20 mouse cellular contexts compared by ENCODE assay signal in genomic region chr6:77188628-77189027, GRCm38 (mm10). TPM values are rescaled to one million over a fixed set of nuclear protein-coding genes. Genes with fewer than 3 reads are reported as not detected.
"Had no signal": no experiment of that assay in that cellular context is flagged by ENCODE, and none has a peak within 500 bp of the region (broad histone marks: within the 10 kb centered on the region; RNA-seq: fewer than 3 reads in every experiment).

No protein-coding gene starts in this region.

- H3K36me3 ChIP-seq: limb, embryonic 12.5 days; liver, embryonic 13.5 days; lung, embryonic 15.5 days; neural tube, embryonic 12.5 days; stomach, embryonic 15.5 days had no signal

- H3K4me1 ChIP-seq: limb, embryonic 12.5 days; liver, embryonic 13.5 days; lung, embryonic 15.5 days; megakaryocyte, embryonic 14.5 days; neural tube, embryonic 12.5 days; stomach, embryonic 15.5 days had no signal

- ATAC-seq: liver, postnatal 0 days had no signal

- H3K4me3 ChIP-seq: limb, embryonic 12.5 days; liver, embryonic 13.5 days; lung, embryonic 15.5 days; megakaryocyte, embryonic 14.5 days; neural tube, embryonic 12.5 days; stomach, embryonic 15.5 days had no signal

- H3K9me3 ChIP-seq: limb, embryonic 12.5 days; liver, embryonic 13.5 days; lung, embryonic 15.5 days; megakaryocyte, embryonic 14.5 days; neural tube, embryonic 12.5 days; stomach, embryonic 15.5 days had no signal

- DNase-seq: kidney, adult 11 months; kidney, postnatal 36 days; layer of hippocampus, adult 9-11 months; liver; liver, embryonic 13.5 days; liver, postnatal 0 days; lung, postnatal 14 days; midbrain, embryonic 14.5 days; right cerebral cortex, postnatal 14 days; thymus, adult 2 months; thymus, postnatal 25 days had no signal

- H3K27me3 ChIP-seq: limb, embryonic 12.5 days; liver, embryonic 13.5 days; lung, embryonic 15.5 days; megakaryocyte, embryonic 14.5 days; neural tube, embryonic 12.5 days; stomach, embryonic 15.5 days had no signal

- H3K9ac ChIP-seq: limb, embryonic 12.5 days; liver, embryonic 13.5 days; liver, postnatal 0 days; lung, embryonic 15.5 days; neural tube, embryonic 12.5 days; stomach, embryonic 15.5 days had no signal

- H3K27ac ChIP-seq: limb, embryonic 12.5 days; liver, embryonic 13.5 days; lung, embryonic 15.5 days; macrophage; neural tube, embryonic 12.5 days; stomach, embryonic 15.5 days had no signal

- H3K4me2 ChIP-seq: limb, embryonic 12.5 days; liver, embryonic 13.5 days; lung, embryonic 15.5 days; neural tube, embryonic 12.5 days; stomach, embryonic 15.5 days had no signal

RNA-seq across cellular contexts. Expression of gene Lrrtm1, which starts 53.9 kb away (rescaled TPM):
- total RNA-seq: monocyte, adult 5-6 weeks; neutrophil, adult 5-6 weeks had no signal
- polyA plus RNA-seq: liver, postnatal 0 days; macrophage; spleen, adult 2 months had no signal
